Mouse (Mus musculus) heart, embryonic 11.5 days (tissue): ENCODE results near the gene Mink1. TPM values are rescaled to one million over a fixed set of nuclear protein-coding genes. Genes with fewer than 3 reads are reported as not detected.
"Not testable (repeated sequence)": the region's sequence is repeated elsewhere in the genome, so short reads cannot be mapped to it uniquely, and the experiment has no call there.

Source experiments
- ATAC-seq: fragments of 200-750 bp; cut with Nextera tagmentation; replicated peaks from 2 replicates; pipeline ENCODE4 v1.8.0; 2017; ENCODE audit warnings: moderate library complexity; ENCODE audit not compliant: insufficient number of reproducible peaks, low FRiP score, low TSS enrichment
- H3K27ac ChIP-seq: fragments of 300-500 bp; sonication (generic); 2 replicates; pipeline ENCODE4 v1.5.1; 2014; ENCODE audit warnings: mild to moderate bottlenecking, low read depth, low read length
- H3K27me3 ChIP-seq: fragments of 300-500 bp; sonication (generic); 2 replicates; pipeline ENCODE4 v1.6.1; 2014; ENCODE audit warnings: mild to moderate bottlenecking, low read length, mixed read lengths; ENCODE audit not compliant: control insufficient read depth, insufficient read depth
- H3K36me3 ChIP-seq: fragments of 300-500 bp; sonication (generic); 2 replicates; pipeline ENCODE4 v1.6.1; 2014; ENCODE audit warnings: mild to moderate bottlenecking, low read length, moderate library complexity, mixed read lengths; ENCODE audit not compliant: control insufficient read depth, insufficient read depth
- H3K4me1 ChIP-seq: fragments of 300-500 bp; sonication (generic); 2 replicates; pipeline ENCODE4 v1.6.1; 2014; ENCODE audit warnings: low read length; ENCODE audit not compliant: control insufficient read depth, insufficient read depth
- H3K4me2 ChIP-seq: fragments of 300-500 bp; sonication (generic); 2 replicates; pipeline ENCODE4 v1.6.1; 2014; ENCODE audit warnings: mild to moderate bottlenecking, moderate library complexity
- H3K4me3 ChIP-seq: fragments of 300-500 bp; sonication (generic); 2 replicates; pipeline ENCODE4 v1.5.1; 2014; ENCODE audit warnings: low read depth, low read length
- H3K9ac ChIP-seq: fragments of 300-500 bp; sonication (generic); 2 replicates; pipeline ENCODE4 v1.6.1; 2014; ENCODE audit warnings: mild to moderate bottlenecking, low read depth, low read length, moderate library complexity
- H3K9me3 ChIP-seq: fragments of 300-500 bp; sonication (generic); replicated peaks from 2 replicates; pipeline ENCODE4 v1.6.1; 2016; ENCODE audit warnings: low read length; ENCODE audit not compliant: control insufficient read depth
- whole genome bisulfite sequencing: fragments of 180-500 bp; shearing (Covaris S2); extraction: QIAGEN DNeasy Blood & Tissue Kit; methylation state at CpG from one replicate; pipeline ENCODE4 v1.1.7; 2014; ENCODE audit not compliant: insufficient replicate concordance; 5-methylcytosine and 5-hydroxymethylcytosine counted together
- polyA plus RNA-seq: library from polyadenylated mRNA; unstranded; fragments of >200 nt; fragmentation: Nextera tagmentation; extraction: Ambion mirVana; gene quantifications from 2 replicates; pipeline ENCODE4 v1.2.1, GENCODE M21; 2014

The Mink1 gene
- 15.1 and 16.1 TPM in 2 replicates for polyA plus RNA-seq

GRCm38 (mm10) chr11:70562287-70562994 is at the start of gene Mink1:
TSS of gene Mink1 (plus strand) at chr11:70562881.
- Histone ChIP-seq H3K36me3 (peaks cover 4% of the 10 kb centered on the region), H3K27me3 (no peaks in the 10 kb centered on the region), H3K27ac (peak within 1 kb of the TSS; percentile 86), H3K9me3 (no peaks in the 10 kb centered on the region), H3K4me1 (peaks cover 10% of the 10 kb centered on the region), H3K4me3 (peak within 1 kb of the TSS; percentile 92), H3K9ac (peak within 1 kb of the TSS; percentile 90), H3K4me2 (peak within 1 kb of the TSS; percentile 76)
- ATAC-seq = peak; percentile 90
- WGBS = under 1% methylated on average over 55 of the region's 57 CpGs

GRCm38 (mm10) chr11:70513520-70513919 is 49.2 kb upstream of the Mink1 start:
- no peaks in the 10 kb centered on the region; the same call in 1 of the 2 replicates for H3K4me1 ChIP-seq
- H3K27ac ChIP-seq = no peak overlapping the region
- no peaks in the 10 kb centered on the region for H3K9me3 ChIP-seq
- H3K4me2 ChIP-seq = no peak overlapping the region
- no peak overlapping the region for H3K9ac ChIP-seq
- peaks cover 10% of the 10 kb centered on the region for H3K27me3 ChIP-seq
- WGBS = 59% methylated on average over 11 of the region's 11 CpGs
- H3K4me3 ChIP-seq = no peak overlapping the region
- no peaks in the 10 kb centered on the region for H3K36me3 ChIP-seq
- ATAC-seq = no peak

DNA sequence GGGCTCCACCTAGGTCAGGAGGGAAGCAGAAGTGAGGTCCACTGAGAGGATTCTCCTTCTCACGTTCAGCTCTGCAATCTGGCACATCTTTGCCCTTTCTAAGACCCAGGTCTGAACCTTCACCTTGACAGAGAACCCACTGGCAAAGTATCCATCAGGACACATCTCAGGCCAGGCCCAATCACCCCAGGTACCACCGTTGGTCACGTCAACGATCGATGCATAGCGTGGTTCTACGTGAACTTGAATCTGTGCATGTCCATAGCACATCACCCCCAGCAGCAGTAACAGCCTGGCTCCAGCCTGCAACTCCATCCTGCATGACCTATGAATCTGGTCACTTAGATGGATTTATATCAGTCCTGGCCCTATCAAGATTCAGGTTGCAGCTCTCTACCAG is 48.4 kb upstream of the Mink1 start, which contains the start of gene Vmo1:
TSS of gene Vmo1 (minus strand) at position 329 of the 400 bp plus-strand sequence.
- Histone ChIP-seq H3K36me3 (no peaks in the 10 kb centered on the region), H3K9ac (peak within 1 kb of the TSS; percentile 39; the same call in 1 of the 2 replicates), H3K4me3 (no peak within 1 kb of the TSS), H3K27me3 (peaks cover 8% of the 10 kb centered on the region), H3K4me1 (no peaks in the 10 kb centered on the region; the same call in 1 of the 2 replicates), H3K27ac (no peak within 1 kb of the TSS), H3K4me2 (no peak within 1 kb of the TSS), H3K9me3 (no peaks in the 10 kb centered on the region)
- 84% methylated on average over 7 of the region's 7 CpGs for WGBS
- no peak for ATAC-seq

DNA sequence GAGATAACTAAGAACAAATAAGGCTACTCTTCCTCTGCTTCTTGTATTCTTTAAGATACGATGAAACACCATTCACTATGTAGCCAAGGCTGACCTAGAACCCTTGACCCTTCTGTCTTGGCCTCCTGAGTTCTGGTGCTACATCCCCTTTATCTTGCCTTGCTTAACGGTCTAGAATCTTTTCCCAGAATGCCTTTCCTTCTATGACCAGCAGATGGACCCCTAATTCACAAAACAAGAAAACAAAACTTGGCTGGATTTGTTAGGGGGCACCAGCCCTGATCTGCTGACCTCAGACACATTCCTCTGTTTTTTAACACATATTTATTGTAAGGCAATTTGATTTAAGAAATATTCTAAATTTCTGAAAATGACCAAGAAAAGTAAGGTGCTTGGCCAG is 46.3 kb upstream of the Mink1 start:
- peaks cover 2% of the 10 kb centered on the region; the same call in 1 of the 2 replicates for H3K27me3 ChIP-seq
- no peak overlapping the region for H3K4me2 ChIP-seq
- H3K9me3 ChIP-seq = no peaks in the 10 kb centered on the region
- H3K4me1 ChIP-seq = peaks cover 12% of the 10 kb centered on the region
- H3K27ac ChIP-seq = no peak overlapping the region
- 23% methylated on average over 2 of the region's 2 CpGs for WGBS
- no peak overlapping the region for H3K9ac ChIP-seq
- no peak overlapping the region for H3K4me3 ChIP-seq
- no peaks in the 10 kb centered on the region for H3K36me3 ChIP-seq
- no peak for ATAC-seq

GRCm38 (mm10) chr11:70518436-70518835 is 44.2 kb upstream of the Mink1 start:
- Histone ChIP-seq H3K9me3 (no peaks in the 10 kb centered on the region), H3K36me3 (no peaks in the 10 kb centered on the region), H3K4me3 (no peak overlapping the region), H3K4me2 (no peak overlapping the region), H3K9ac (no peak overlapping the region), H3K27me3 (peaks cover 2% of the 10 kb centered on the region; the same call in 1 of the 2 replicates), H3K27ac (no peak overlapping the region), H3K4me1 (peaks cover 12% of the 10 kb centered on the region)
- ATAC-seq = no peak
- 74% methylated on average over 1 of the region's 1 CpGs for WGBS

GRCm38 (mm10) chr11:70518923-70519322 is 43.8 kb upstream of the Mink1 start, which contains the start of gene Gltpd2:
TSS of gene Gltpd2 (plus strand) at chr11:70519196.
- Histone ChIP-seq H3K4me3 (peak within 1 kb of the TSS; percentile 41), H3K36me3 (no peaks in the 10 kb centered on the region), H3K27ac (peak within 1 kb of the TSS; percentile 68), H3K27me3 (peaks cover 2% of the 10 kb centered on the region; the same call in 1 of the 2 replicates), H3K9me3 (no peaks in the 10 kb centered on the region), H3K4me2 (peak within 1 kb of the TSS; percentile 76), H3K4me1 (peaks cover 12% of the 10 kb centered on the region), H3K9ac (peak within 1 kb of the TSS; percentile 80)
- ATAC-seq = no peak
- WGBS = 80% methylated on average over 10 of the region's 10 CpGs

DNA sequence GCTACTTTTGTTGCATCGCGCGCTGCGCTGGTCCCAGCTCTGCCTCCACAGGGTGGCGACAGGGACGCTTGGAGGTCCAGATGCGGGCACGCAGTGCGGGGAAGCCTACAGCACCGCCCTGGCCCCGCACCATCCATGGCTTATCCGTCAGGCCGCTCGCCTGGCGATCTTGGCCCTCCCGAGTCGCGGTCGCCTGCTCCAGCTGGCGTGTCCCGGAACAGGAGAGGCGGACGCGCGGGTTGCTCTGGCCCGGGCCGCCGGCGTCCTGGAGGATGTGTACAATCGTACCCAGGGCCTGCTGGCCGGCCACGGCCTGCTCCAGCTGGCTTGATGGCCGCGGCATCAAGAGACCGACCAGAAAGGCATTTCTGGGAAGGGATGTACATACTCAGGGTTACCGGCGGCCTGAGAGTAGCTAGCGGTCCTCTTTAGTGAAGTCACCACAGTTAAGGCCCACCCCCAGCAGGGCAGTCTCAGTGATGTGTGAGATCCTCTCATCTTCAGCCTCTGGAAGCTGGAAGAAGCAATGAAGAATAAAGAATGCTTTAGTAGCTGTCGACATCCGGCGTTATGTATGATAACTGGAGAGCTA is 42.4 kb upstream of the Mink1 start:
- Histone ChIP-seq H3K9me3 (no peaks in the 10 kb centered on the region), H3K4me1 (peaks cover 12% of the 10 kb centered on the region), H3K27ac (peak overlapping the region; percentile 68), H3K4me3 (peak overlapping the region; percentile 41), H3K27me3 (0 out of 2 replicates have a peak, but pooled peaks cover 2% of the 10 kb centered on the region), H3K4me2 (peak overlapping the region; percentile 76), H3K36me3 (no peaks in the 10 kb centered on the region), H3K9ac (peak overlapping the region; percentile 80)
- peak; percentile 47; the same call in 1 of the 2 replicates for ATAC-seq
- WGBS = 5% methylated on average over 41 of the region's 41 CpGs

- not testable (repeated sequence) for ATAC-seq, H3K27me3 ChIP-seq, H3K27ac ChIP-seq
Measured at GRCm38 (mm10) chr11:70523306-70523989, 39.2 kb upstream of the Mink1 start.

More at GRCm38 (mm10) chr11:70523306-70523989, 39.2 kb upstream of the Mink1 start:
- H3K4me2 ChIP-seq, H3K9me3 ChIP-seq, H3K9ac ChIP-seq, H3K4me3 ChIP-seq: not testable (repeated sequence)
- Histone ChIP-seq H3K4me1 (peaks cover 17% of the 10 kb centered on the region), H3K36me3 (peaks cover 15% of the 10 kb centered on the region)
- WGBS = 83% methylated on average over 8 of the region's 8 CpGs
